Mouse (Mus musculus): ENCODE data around the gene Pak7. TPM values are rescaled to one million over a fixed set of nuclear protein-coding genes. Genes with fewer than 3 reads are reported as not detected.

The Pak7 gene
- polyA plus RNA-seq, 1 experiment from 2014 or later: 0.02 TPM

DNA sequence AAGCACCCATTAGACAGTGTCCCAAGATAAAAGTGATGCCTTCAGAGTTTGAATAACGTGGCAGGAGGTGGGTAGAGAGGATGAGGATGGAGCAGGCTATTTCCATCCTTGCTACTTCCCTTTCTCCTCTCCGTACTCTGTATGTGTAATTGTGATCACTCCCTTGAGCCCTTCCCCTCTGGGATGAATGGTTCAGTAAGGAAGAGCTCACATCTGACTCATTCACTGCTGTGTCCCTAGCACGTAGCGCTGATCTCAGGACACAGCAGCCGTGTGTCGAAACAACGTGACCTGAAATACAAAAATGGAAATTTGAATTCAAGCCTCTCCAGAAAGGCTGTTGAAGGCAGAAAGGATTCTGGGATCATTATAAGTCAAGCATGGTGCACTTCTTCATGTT is 237.0 kb downstream of the Pak7 start:
- H3K4me3 ChIP-seq (replicated peaks): no peak overlapping the region
- H3K27me3 ChIP-seq: no peaks in the 10 kb centered on the region
- no peaks in the 10 kb centered on the region for H3K36me3 ChIP-seq (replicated peaks)
- H3K4me2 ChIP-seq: no peak overlapping the region
- H3K9ac ChIP-seq: no peak overlapping the region
- H3K27ac ChIP-seq (replicated peaks): no peak overlapping the region
- no peaks in the 10 kb centered on the region for H3K4me1 ChIP-seq (replicated peaks)
- WGBS (ENCODE audit: insufficient replicate concordance): 58% methylated on average over 7 of the region's 7 CpGs
- ATAC-seq (ENCODE audit: insufficient read depth): no peak
- no peaks in the 10 kb centered on the region for H3K9me3 ChIP-seq (replicated peaks)

DNA sequence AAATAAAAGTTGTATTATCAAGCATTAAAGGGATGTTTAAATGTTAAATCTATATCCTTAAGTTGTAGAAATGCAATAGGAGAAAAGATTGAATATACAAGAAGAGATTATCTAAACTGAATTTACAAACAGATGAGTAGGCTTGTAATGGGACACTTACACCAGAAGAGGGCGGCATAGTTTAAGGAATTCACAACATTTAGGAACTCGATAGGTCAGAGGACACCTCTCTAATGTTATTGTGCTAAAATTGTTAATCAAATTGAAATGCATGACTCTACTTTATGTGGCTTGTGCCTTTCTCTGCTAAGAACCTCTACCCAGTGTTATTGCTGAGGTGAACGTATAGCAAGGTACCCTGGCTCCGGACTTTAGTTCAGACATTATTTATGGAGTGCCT is 238.2 kb downstream of the Pak7 start:
- no peaks in the 10 kb centered on the region for H3K9me3 ChIP-seq (replicated peaks)
- H3K4me1 ChIP-seq (replicated peaks): no peaks in the 10 kb centered on the region
- no peaks in the 10 kb centered on the region for H3K27me3 ChIP-seq
- no peak for ATAC-seq (ENCODE audit: insufficient read depth)
- no peak overlapping the region for H3K9ac ChIP-seq
- no peak overlapping the region for H3K4me3 ChIP-seq (replicated peaks)
- WGBS (ENCODE audit: insufficient replicate concordance): 37% methylated on average over 4 of the region's 4 CpGs
- no peak overlapping the region for H3K4me2 ChIP-seq
- no peaks in the 10 kb centered on the region for H3K36me3 ChIP-seq (replicated peaks)
- H3K27ac ChIP-seq (replicated peaks): no peak overlapping the region

DNA sequence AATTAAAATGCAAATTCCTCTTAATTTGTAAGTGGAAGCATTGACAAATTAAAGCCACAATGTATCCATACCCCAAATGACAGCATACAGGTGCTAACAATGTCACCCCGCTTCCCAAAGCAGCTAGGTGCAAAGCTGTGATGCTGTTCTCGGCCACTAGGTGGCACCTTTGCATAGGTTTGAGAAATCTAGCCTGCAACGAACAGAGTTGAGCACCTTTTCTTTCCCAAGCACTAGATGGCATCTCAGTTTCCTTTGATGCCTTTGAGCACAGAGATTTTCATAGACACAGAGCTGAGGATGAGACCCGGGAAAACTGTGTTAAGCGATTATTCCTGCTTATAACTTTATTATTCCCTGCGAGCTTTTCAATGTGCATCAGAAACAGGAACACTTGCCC is 238.8 kb downstream of the Pak7 start:
- 5% methylated on average over 6 of the region's 6 CpGs for WGBS (ENCODE audit: insufficient replicate concordance)
- Histone ChIP-seq H3K27me3 (no peaks in the 10 kb centered on the region), H3K9me3 (replicated peaks) (no peaks in the 10 kb centered on the region), H3K4me3 (replicated peaks) (no peak overlapping the region), H3K27ac (replicated peaks) (no peak overlapping the region), H3K4me2 (no peak overlapping the region), H3K36me3 (replicated peaks) (no peaks in the 10 kb centered on the region), H3K4me1 (replicated peaks) (no peaks in the 10 kb centered on the region), H3K9ac (no peak overlapping the region)
- ATAC-seq (ENCODE audit: insufficient read depth): no peak

DNA sequence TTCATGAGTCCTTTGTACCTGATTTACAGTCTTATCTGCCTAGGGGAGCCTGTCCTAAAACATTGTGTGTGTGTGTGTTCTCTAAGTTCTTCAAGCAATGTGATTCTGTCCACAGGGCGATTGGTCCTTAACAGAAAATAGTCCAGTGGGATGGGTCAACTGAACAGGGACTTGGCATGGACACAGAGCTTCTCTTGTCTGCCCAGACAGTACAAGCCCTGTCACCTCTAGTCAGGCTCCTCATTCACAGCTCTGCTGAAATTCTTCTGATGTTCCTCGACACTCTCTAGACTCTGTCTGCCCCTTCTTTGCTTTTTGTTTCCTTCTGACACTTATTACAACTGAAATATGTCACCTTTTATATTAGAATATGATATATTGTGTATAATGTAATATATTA is 247.0 kb downstream of the Pak7 start:
- ATAC-seq (ENCODE audit: insufficient read depth): no peak

DNA sequence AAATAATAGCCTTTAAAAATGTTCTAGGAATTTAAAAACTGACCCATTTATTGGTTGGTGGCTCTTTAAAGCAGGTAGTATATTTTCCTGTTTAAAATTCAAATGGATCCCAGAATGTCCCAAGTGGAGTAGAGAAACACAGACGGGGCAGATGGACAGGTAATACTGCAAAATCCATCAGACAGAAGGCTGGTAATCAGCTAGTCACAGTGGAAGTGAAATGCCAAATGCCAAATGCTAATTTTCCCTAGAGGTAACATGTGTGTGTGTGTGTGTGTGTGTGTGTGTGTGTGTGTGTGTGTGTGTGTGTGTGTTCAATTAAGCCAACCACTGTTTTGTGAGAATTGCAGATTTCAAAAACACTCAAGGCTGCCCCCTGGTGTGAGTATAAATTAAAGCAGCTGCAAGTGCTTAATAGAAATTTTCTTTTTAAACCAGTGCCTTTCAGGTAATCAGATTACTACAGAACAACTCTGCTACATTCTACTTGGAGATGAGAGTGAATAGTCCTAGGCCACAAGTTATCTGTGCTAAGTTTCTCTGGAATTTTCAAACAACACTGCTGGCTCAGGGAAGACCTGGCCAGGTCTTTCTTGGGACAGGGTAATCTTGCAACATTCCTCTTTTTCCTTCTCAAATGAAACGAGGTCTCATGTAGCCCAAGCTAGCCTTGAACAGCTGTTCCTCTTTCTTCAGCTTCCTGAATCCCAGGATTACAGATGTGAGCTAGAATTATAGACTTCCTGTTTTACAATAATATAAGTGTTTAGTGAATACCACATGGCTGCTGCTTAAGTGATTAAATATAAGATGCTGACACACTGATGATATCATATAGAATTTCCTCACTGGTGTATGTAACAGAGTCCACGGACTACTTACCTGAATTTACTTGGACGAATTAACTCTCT is 248.4 kb downstream of the Pak7 start:
- no peaks in the 10 kb centered on the region for H3K4me1 ChIP-seq (replicated peaks)
- no peaks in the 10 kb centered on the region for H3K36me3 ChIP-seq (replicated peaks)
- no peaks in the 10 kb centered on the region for H3K9me3 ChIP-seq (replicated peaks)
- no peaks in the 10 kb centered on the region for H3K27me3 ChIP-seq
- WGBS (ENCODE audit: insufficient replicate concordance): 33% methylated on average over 4 of the region's 4 CpGs
- no peak overlapping the region for H3K4me3 ChIP-seq (replicated peaks)
- H3K27ac ChIP-seq (replicated peaks): no peak overlapping the region
- no peak overlapping the region for H3K4me2 ChIP-seq
- no peak for ATAC-seq (ENCODE audit: insufficient read depth)
- H3K9ac ChIP-seq: no peak overlapping the region

More for the DNA sequence above, 247.0 kb downstream of the Pak7 start:
- 32% methylated on average over 2 of the region's 2 CpGs for WGBS (ENCODE audit: insufficient replicate concordance)
- Histone ChIP-seq H3K36me3 (replicated peaks) (no peaks in the 10 kb centered on the region), H3K27me3 (no peaks in the 10 kb centered on the region), H3K27ac (replicated peaks) (no peak overlapping the region), H3K4me3 (replicated peaks) (no peak overlapping the region), H3K4me1 (replicated peaks) (no peaks in the 10 kb centered on the region), H3K9me3 (replicated peaks) (no peaks in the 10 kb centered on the region), H3K4me2 (no peak overlapping the region), H3K9ac (no peak overlapping the region)

DNA sequence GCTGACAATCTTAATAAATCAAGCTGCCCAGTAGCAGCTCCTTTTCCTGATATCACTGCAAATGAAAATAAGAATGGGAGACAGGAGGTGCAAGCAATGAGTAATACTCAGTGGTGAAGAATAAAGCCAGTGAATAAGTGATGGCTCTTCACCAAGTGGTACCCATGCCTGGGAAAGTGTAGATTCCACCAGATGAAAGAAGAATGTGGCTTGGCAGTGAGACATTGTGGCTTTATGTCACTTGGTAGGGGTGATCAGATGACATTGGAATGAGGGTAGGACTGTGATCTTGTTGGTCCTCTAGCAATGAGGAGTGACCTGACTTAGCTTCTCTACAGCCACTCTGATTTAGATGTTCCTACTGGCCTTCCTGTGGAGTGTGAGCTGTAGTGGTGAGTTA is 249.3 kb downstream of the Pak7 start:
- H3K27ac ChIP-seq (replicated peaks): no peak overlapping the region
- no peak for ATAC-seq (ENCODE audit: insufficient read depth)
- no peaks in the 10 kb centered on the region for H3K4me1 ChIP-seq (replicated peaks)
- no peaks in the 10 kb centered on the region for H3K9me3 ChIP-seq (replicated peaks)
- no peak overlapping the region for H3K4me3 ChIP-seq (replicated peaks)
- no peak overlapping the region for H3K9ac ChIP-seq
- H3K36me3 ChIP-seq (replicated peaks): no peaks in the 10 kb centered on the region
- no peaks in the 10 kb centered on the region for H3K27me3 ChIP-seq
- no peak overlapping the region for H3K4me2 ChIP-seq

DNA sequence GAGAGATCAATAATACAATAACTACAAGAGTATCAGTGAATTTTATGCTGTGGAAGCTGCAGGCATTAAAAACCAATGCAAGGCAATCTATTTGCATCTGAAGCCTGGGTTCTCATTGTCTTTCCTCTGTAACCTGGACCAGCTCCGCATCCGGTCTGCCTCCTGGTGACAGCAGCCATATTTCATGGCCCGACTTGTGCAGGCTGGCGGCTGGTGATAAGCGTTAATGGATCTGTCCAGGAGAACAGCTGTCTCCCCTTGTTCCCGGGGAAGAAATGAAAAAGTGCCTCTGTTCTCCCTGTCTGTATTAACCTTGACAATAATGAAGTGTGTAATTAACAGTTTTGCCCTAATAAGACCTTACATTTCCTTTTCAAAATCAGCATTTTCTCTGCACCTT is 265.9 kb downstream of the Pak7 start:
- Histone ChIP-seq H3K4me3 (replicated peaks) (no peak overlapping the region), H3K4me1 (replicated peaks) (no peaks in the 10 kb centered on the region), H3K9ac (no peak overlapping the region), H3K9me3 (replicated peaks) (no peaks in the 10 kb centered on the region), H3K27me3 (no peaks in the 10 kb centered on the region), H3K4me2 (no peak overlapping the region), H3K27ac (replicated peaks) (no peak overlapping the region), H3K36me3 (replicated peaks) (no peaks in the 10 kb centered on the region)
- WGBS (ENCODE audit: insufficient replicate concordance): 18% methylated on average over 6 of the region's 6 CpGs
- ATAC-seq (ENCODE audit: insufficient read depth): no peak

DNA sequence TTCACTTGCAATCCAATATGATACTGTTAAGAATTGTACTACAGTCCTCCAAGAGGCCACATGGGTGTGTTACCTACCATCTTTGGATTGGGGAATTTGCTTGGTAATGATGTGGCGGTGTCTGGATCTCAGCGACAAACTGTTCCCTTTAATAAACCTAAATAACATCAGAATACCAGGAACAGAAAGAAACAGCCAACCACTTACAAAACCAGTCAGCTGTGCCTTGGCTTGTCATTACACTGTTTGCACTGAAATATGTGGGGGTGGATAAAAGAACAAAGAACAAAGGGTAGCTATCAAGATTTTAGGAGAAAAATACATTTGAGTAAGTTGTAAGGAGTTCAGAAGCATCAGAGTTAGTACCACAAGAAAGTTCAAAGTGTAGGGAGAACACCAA is 269.8 kb downstream of the Pak7 start:
- no peak for ATAC-seq (ENCODE audit: insufficient read depth)
- Histone ChIP-seq H3K9ac (no peak overlapping the region), H3K4me2 (no peak overlapping the region), H3K4me1 (replicated peaks) (no peaks in the 10 kb centered on the region), H3K27ac (replicated peaks) (no peak overlapping the region), H3K27me3 (no peaks in the 10 kb centered on the region), H3K4me3 (replicated peaks) (no peak overlapping the region), H3K9me3 (replicated peaks) (no peaks in the 10 kb centered on the region), H3K36me3 (replicated peaks) (no peaks in the 10 kb centered on the region)
- WGBS (ENCODE audit: insufficient replicate concordance): 71% methylated on average over 2 of the region's 2 CpGs

DNA sequence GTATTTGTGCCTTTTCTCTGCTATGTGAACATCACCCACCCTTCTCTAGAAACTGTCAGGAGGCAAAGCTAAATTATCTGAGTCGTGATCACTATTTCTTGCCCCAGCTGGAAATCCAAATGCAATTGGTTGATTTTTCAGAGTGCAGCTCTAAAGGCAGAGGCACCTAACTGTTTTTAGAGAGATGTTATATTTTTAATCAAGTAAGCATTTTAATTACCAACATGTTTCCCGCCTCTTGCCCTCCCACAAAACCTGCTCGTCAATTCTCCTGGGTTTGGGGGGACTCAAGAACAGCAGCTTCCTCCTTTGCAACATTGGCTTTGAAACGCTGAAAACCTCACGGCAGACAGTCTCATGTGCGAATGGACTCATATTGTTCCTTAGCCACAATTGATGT is 274.4 kb downstream of the Pak7 start:
- no peak for ATAC-seq (ENCODE audit: insufficient read depth)
- Histone ChIP-seq H3K4me3 (replicated peaks) (no peak overlapping the region), H3K4me1 (replicated peaks) (no peaks in the 10 kb centered on the region), H3K36me3 (replicated peaks) (no peaks in the 10 kb centered on the region), H3K4me2 (no peak overlapping the region), H3K9ac (no peak overlapping the region), H3K27ac (replicated peaks) (no peak overlapping the region), H3K9me3 (replicated peaks) (no peaks in the 10 kb centered on the region), H3K27me3 (no peaks in the 10 kb centered on the region)
- 54% methylated on average over 6 of the region's 6 CpGs for WGBS (ENCODE audit: insufficient replicate concordance)

DNA sequence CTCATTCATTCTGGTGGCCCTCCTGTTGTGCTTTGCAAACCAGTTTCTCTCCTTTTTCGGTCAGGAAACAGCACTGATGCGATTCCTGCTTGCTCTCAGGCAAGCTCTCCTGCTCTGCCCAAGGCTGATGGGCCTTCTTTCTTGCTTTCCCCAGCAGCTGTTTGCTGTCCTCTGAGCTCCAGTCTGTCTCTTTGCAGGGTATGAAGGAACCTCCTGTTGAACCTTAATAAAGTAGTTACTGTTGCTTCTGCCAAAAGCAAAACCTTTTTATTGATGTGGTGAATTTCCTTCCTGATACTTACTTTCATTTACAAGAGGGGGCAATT is 278.8 kb downstream of the Pak7 start:
- Histone ChIP-seq H3K4me3 (replicated peaks) (no peak overlapping the region), H3K9me3 (replicated peaks) (no peaks in the 10 kb centered on the region), H3K4me2 (no peak overlapping the region), H3K27ac (replicated peaks) (no peak overlapping the region), H3K9ac (no peak overlapping the region), H3K27me3 (no peaks in the 10 kb centered on the region), H3K4me1 (replicated peaks) (no peaks in the 10 kb centered on the region), H3K36me3 (replicated peaks) (no peaks in the 10 kb centered on the region)
- 23% methylated on average over 2 of the region's 2 CpGs for WGBS (ENCODE audit: insufficient replicate concordance)
- no peak for ATAC-seq (ENCODE audit: insufficient read depth)

DNA sequence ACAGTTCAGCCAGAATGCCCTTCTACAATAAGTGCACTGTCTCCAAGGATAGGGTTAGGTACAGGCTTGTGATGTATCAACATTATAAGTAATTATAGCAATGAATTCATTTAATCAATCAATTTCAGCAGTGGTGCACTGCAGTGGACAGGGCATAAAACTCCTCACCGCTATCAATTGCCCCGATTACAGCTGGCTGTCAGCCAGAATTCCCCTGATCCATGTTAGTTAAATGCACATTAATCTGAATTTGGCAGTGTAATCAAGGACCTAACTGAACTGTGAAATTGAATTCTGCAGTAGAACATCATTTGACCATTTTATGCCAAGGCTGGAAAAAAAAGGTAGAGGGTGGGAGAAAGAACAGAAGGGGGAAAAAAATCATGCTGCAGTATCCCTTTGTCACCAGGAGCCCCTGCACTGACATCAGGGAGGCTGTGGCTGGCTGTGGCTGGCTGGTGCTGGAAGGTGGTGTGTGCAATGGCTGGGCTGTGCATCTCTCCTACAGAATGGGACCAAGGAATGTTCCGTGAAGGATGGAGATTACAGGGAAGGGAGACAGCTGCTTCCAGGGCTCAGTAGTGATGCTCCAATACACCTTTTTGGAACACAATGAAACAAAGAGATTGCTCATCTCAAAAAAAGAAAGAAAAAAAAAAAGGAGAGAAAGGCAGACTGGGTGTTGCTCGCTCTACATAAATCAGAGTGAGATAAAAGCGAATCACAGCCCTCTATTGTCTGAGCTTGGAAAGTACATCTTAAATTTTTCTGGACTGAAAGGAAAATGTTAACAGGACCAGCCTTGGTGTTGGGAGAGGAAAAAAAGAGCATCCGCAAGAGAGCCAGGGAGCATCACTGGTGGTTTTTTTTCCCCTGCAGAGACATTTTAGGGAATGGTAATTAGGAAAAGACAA is 279.4 kb downstream of the Pak7 start:
- no peak overlapping the region for H3K27ac ChIP-seq (replicated peaks)
- 56% methylated on average over 6 of the region's 6 CpGs for WGBS (ENCODE audit: insufficient replicate concordance)
- ATAC-seq (ENCODE audit: insufficient read depth): no peak
- H3K4me1 ChIP-seq (replicated peaks): no peaks in the 10 kb centered on the region
- H3K9me3 ChIP-seq (replicated peaks): no peaks in the 10 kb centered on the region
- no peaks in the 10 kb centered on the region for H3K27me3 ChIP-seq
- H3K4me2 ChIP-seq: no peak overlapping the region
- no peak overlapping the region for H3K4me3 ChIP-seq (replicated peaks)
- no peaks in the 10 kb centered on the region for H3K36me3 ChIP-seq (replicated peaks)
- no peak overlapping the region for H3K9ac ChIP-seq
